Mouse (Mus musculus): ENCODE results near the gene Gm10642.

Gene Gm10642

GRCm38 (mm10) chr9:70656130-70657007 is at the start of gene Gm10642:
Gene Gm10642, plus strand, starts transcription at chr9:70656251.
- peak; percentile 90 for DNase-seq (ENCODE audit: low read depth, low spot score)

- DNase-seq (ENCODE audit: low read depth, low spot score), result no peak
Observed at GRCm38 (mm10) chr9:70611026-70611673, 44.9 kb upstream of the Gm10642 start.

- DNase-seq (ENCODE audit: low read depth, low spot score), result no peak
Observed at GRCm38 (mm10) chr9:70629711-70630110, 26.3 kb upstream of the Gm10642 start.

- DNase-seq (ENCODE audit: low read depth, low spot score), result no peak
Observed at GRCm38 (mm10) chr9:70631665-70632064, 24.4 kb upstream of the Gm10642 start.

- DNase-seq (ENCODE audit: low read depth, low spot score), result no peak
Observed at GRCm38 (mm10) chr9:70636748-70637147, 19.3 kb upstream of the Gm10642 start.

GRCm38 (mm10) chr9:70650260-70650659 is 5.8 kb upstream of the Gm10642 start:
- no peak for DNase-seq (ENCODE audit: low read depth, low spot score)

GRCm38 (mm10) chr9:70650994-70651393 is 5.1 kb upstream of the Gm10642 start:
- DNase-seq (ENCODE audit: low read depth, low spot score), result no peak

- no peak for DNase-seq (ENCODE audit: low read depth, low spot score)
Observed at GRCm38 (mm10) chr9:70652221-70652620, 3.8 kb upstream of the Gm10642 start.

- no peak for DNase-seq (ENCODE audit: low read depth, low spot score)
Observed at GRCm38 (mm10) chr9:70653875-70654274, 2.2 kb upstream of the Gm10642 start.

- no peak for DNase-seq (ENCODE audit: low read depth, low spot score)
Observed at GRCm38 (mm10) chr9:70654496-70654895, 1.6 kb upstream of the Gm10642 start.

- no peak for DNase-seq (ENCODE audit: low read depth, low spot score)
Observed at GRCm38 (mm10) chr9:70655764-70656129, 304 bp upstream of the Gm10642 start.

GRCm38 (mm10) chr9:70657013-70657967 is 1.2 kb downstream of the Gm10642 start, which contains the start of gene Mindy2:
Gene Mindy2, minus strand, starts transcription at chr9:70657174.
- peak; percentile 100 for DNase-seq (ENCODE audit: low read depth, low spot score)

- no peak for DNase-seq (ENCODE audit: low read depth, low spot score)
Observed at GRCm38 (mm10) chr9:70658266-70658665, 2.2 kb downstream of the Gm10642 start.

GRCm38 (mm10) chr9:70664847-70665246 is 8.8 kb downstream of the Gm10642 start:
- no peak for DNase-seq (ENCODE audit: low read depth, low spot score)

- no peak for DNase-seq (ENCODE audit: low read depth, low spot score)
Observed at GRCm38 (mm10) chr9:70665372-70666145, 9.5 kb downstream of the Gm10642 start.

- no peak for DNase-seq (ENCODE audit: low read depth, low spot score)
Observed at GRCm38 (mm10) chr9:70666811-70667210, 10.8 kb downstream of the Gm10642 start.

- DNase-seq (ENCODE audit: low read depth, low spot score), result peak; percentile 38
Observed at GRCm38 (mm10) chr9:70668048-70668447, 12.0 kb downstream of the Gm10642 start.

- DNase-seq (ENCODE audit: low read depth, low spot score), result no peak
Observed at GRCm38 (mm10) chr9:70669197-70669596, 13.1 kb downstream of the Gm10642 start.

GRCm38 (mm10) chr9:70670381-70670780 is 14.3 kb downstream of the Gm10642 start:
- no peak for DNase-seq (ENCODE audit: low read depth, low spot score)

- peak; percentile 74 for DNase-seq (ENCODE audit: low read depth, low spot score)
Observed at GRCm38 (mm10) chr9:70671278-70671677, 15.2 kb downstream of the Gm10642 start.

Measured in CD4-positive helper T cell, adult 2 months (primary cell).